Mouse (Mus musculus): ENCODE data around the gene Kcnip4.

- TF ChIP-seq ZNF384 (IDR thresholded peaks at IDR 0.05; ENCODE audit: low read depth, low read length): no peak
- TF ChIP-seq CTCF (IDR thresholded peaks at IDR 0.05 in 2 of 3, conservative IDR thresholded peaks at IDR 0.05 in 1 of 3; ENCODE audit: control insufficient read depth in 1 of 3, insufficient read depth in 1 of 3, low read depth in 2 of 3, low read length in 3 of 3, poor library complexity in 1 of 3, severe bottlenecking in 1 of 3): no peak
- no peak for TF ChIP-seq EP300 (IDR thresholded peaks at IDR 0.05; ENCODE audit: low read depth in 1 of 2, low read length in 2 of 2)
- no peak for TF ChIP-seq RAD21 (IDR thresholded peaks at IDR 0.05; ENCODE audit: low read depth, low read length)
- no peak for TF ChIP-seq TCF12 (IDR thresholded peaks at IDR 0.05; ENCODE audit: low read depth, low read length)
- no peak for TF ChIP-seq ELF1 (IDR thresholded peaks at IDR 0.05; ENCODE audit: low read depth, low read length)
Measured at GRCm38 (mm10) chr5:48460221-48460620, 1064.5 kb downstream of the Kcnip4 start.

Measured in MEL (cell line).